Mouse (Mus musculus) CD4-positive helper T cell, adult 2 months (primary cell): ENCODE data around the gene Gpc6.

Experiments
- DNase-seq: peaks from one replicate; pipeline ENCODE4 v3.0.0-alpha.2; 2012; ENCODE audit warnings: low read depth, missing footprints, low spot score

The Gpc6 gene

GRCm38 (mm10) chr14:117695565-117695964, 770.5 kb downstream of the Gpc6 start:
- DNase-seq: no peak

GRCm38 (mm10) chr14:117700670-117701280, 775.7 kb downstream of the Gpc6 start:
- no peak for DNase-seq

GRCm38 (mm10) chr14:117708817-117709216, 783.7 kb downstream of the Gpc6 start:
- no peak for DNase-seq

- DNase-seq: no peak
These were observed 785.4 kb downstream of the Gpc6 start for GRCm38 (mm10) chr14:117710463-117710911.

- DNase-seq: no peak
These were observed 787.2 kb downstream of the Gpc6 start for GRCm38 (mm10) chr14:117712311-117712710.

- no peak for DNase-seq
These were observed 789.0 kb downstream of the Gpc6 start for GRCm38 (mm10) chr14:117714165-117714564.

- DNase-seq: no peak
These were observed 791.2 kb downstream of the Gpc6 start for GRCm38 (mm10) chr14:117716305-117716704.

- DNase-seq: no peak
These were observed 803.6 kb downstream of the Gpc6 start for GRCm38 (mm10) chr14:117728741-117729140.

- DNase-seq: no peak
These were observed 830.1 kb downstream of the Gpc6 start for GRCm38 (mm10) chr14:117755231-117755630.

GRCm38 (mm10) chr14:117756505-117756904, 831.4 kb downstream of the Gpc6 start:
- no peak for DNase-seq

GRCm38 (mm10) chr14:117757790-117758358, 832.8 kb downstream of the Gpc6 start:
- no peak for DNase-seq

GRCm38 (mm10) chr14:117760830-117761517, 835.9 kb downstream of the Gpc6 start:
- DNase-seq: no peak

- DNase-seq: no peak
These were observed 837.8 kb downstream of the Gpc6 start for GRCm38 (mm10) chr14:117762934-117763333.

- DNase-seq: no peak
These were observed 842.7 kb downstream of the Gpc6 start for GRCm38 (mm10) chr14:117767861-117768260.

- DNase-seq: no peak
These were observed 843.6 kb downstream of the Gpc6 start for GRCm38 (mm10) chr14:117768697-117769096.

- no peak for DNase-seq
These were observed 848.3 kb downstream of the Gpc6 start for GRCm38 (mm10) chr14:117773373-117773772.

GRCm38 (mm10) chr14:117777866-117778500, 852.9 kb downstream of the Gpc6 start:
- DNase-seq: no peak

- DNase-seq: no peak
These were observed 853.7 kb downstream of the Gpc6 start for GRCm38 (mm10) chr14:117778538-117779413.

GRCm38 (mm10) chr14:117781724-117782123, 856.6 kb downstream of the Gpc6 start:
- DNase-seq: no peak

GRCm38 (mm10) chr14:117783671-117784262, 858.7 kb downstream of the Gpc6 start:
- DNase-seq: no peak

- no peak for DNase-seq
These were observed 859.8 kb downstream of the Gpc6 start for GRCm38 (mm10) chr14:117784960-117785359.
